Mouse (Mus musculus) forelimb bud, embryonic 11.5 days (tissue): ENCODE results near the gene Cyp27a1.

Source experiments
- DNase-seq: peaks from one replicate; pipeline ENCODE4 v3.0.0-alpha.2; 2012; ENCODE audit warnings: low read depth, low spot score

Cyp27a1 gene

GRCm38 (mm10) chr1:74771931-74772620 lies 58.7 kb downstream of the Cyp27a1 start:
- DNase-seq: no peak

GRCm38 (mm10) chr1:74773136-74773535 lies 59.8 kb downstream of the Cyp27a1 start:
- DNase-seq: peak; percentile 82

- no peak for DNase-seq
Observed at GRCm38 (mm10) chr1:74774062-74774461, 60.7 kb downstream of the Cyp27a1 start.

GRCm38 (mm10) chr1:74775816-74776215 lies 62.4 kb downstream of the Cyp27a1 start:
- no peak for DNase-seq

GRCm38 (mm10) chr1:74778934-74779486 lies 65.6 kb downstream of the Cyp27a1 start:
- no peak for DNase-seq

GRCm38 (mm10) chr1:74782045-74782444 lies 68.7 kb downstream of the Cyp27a1 start:
- no peak for DNase-seq

GRCm38 (mm10) chr1:74783554-74783953 lies 70.2 kb downstream of the Cyp27a1 start:
- DNase-seq: no peak

GRCm38 (mm10) chr1:74784041-74784759 lies 70.8 kb downstream of the Cyp27a1 start:
- peak; percentile 70 for DNase-seq
